Mouse (Mus musculus) ES-Bruce4 (cell line): ENCODE results near the gene Rfc4.

Experiments used
- CTCF ChIP-seq: IDR thresholded peaks from one replicate; pipeline ENCODE4 v1.8.1; 2011; ENCODE audit warnings: low read depth, low read length
- POLR2A ChIP-seq: IDR thresholded peaks from one replicate; pipeline ENCODE4 v1.8.1; 2011; ENCODE audit warnings: low read length; ENCODE audit not compliant: insufficient read depth

DNA sequence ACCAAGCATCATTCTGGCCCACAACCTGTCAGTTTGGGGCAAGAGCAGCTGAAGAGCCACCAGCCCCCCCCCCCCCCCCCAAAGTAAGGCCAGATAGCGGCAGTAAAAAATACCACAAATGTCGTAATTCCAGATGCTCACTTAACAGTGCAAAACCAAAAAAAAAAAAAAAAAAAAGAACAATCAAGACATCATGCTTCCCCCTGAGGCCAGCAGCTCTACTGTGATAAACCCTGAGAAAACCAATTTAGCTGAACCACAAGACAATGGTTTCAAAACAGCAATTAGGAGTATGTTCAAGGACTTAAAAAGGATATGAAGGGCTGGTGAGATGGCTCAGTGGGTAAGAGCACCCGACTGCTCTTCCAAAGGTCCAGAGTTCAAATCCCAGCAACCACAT is 34.6 kb upstream of the Rfc4 start:
- TF ChIP-seq CTCF (no peak), POLR2A (no peak)
